Mouse (Mus musculus) forebrain, embryonic 13.5 days (tissue): ENCODE measurements at regions not wholly inside any gene's neighbourhood (a gene's known extent, or its start where the extent isn't known, plus 50 kb on each side); places are given as distances from the start of the nearest gene placed in this dataset. TPM values are rescaled to one million over a fixed set of nuclear protein-coding genes. Genes with fewer than 3 reads are reported as not detected.
"Not testable (repeated sequence)": the region's sequence is repeated elsewhere in the genome, so short reads cannot be mapped to it uniquely, and the experiment has no call there.

Experiments
- ATAC-seq: fragments of 200-750 bp; cut with Nextera tagmentation; 2 replicates; pipeline ENCODE4 v1.8.0; 2017
- H3K27ac ChIP-seq: fragments of 300-500 bp; sonication (generic); 2 replicates; pipeline ENCODE4 v1.5.1; 2015; ENCODE audit warnings: inconsistent platforms, mild to moderate bottlenecking, moderate library complexity
- H3K27me3 ChIP-seq: fragments of 300-500 bp; sonication (generic); 2 replicates; pipeline ENCODE4 v1.6.1; 2015; ENCODE audit warnings: mild to moderate bottlenecking, inconsistent platforms
- H3K36me3 ChIP-seq: fragments of 300-500 bp; sonication (generic); 2 replicates; pipeline ENCODE4 v1.6.1; 2015; ENCODE audit warnings: mild to moderate bottlenecking, inconsistent platforms; ENCODE audit not compliant: poor library complexity, severe bottlenecking
- H3K4me1 ChIP-seq: fragments of 300-500 bp; sonication (generic); 2 replicates; pipeline ENCODE4 v1.6.1; 2015; ENCODE audit warnings: inconsistent platforms
- H3K4me2 ChIP-seq: fragments of 300-500 bp; sonication (generic); 2 replicates; pipeline ENCODE4 v1.6.1; 2015; ENCODE audit warnings: inconsistent platforms, mild to moderate bottlenecking, moderate library complexity
- H3K4me3 ChIP-seq: fragments of 300-500 bp; sonication (generic); 2 replicates; pipeline ENCODE4 v1.5.1; 2015; ENCODE audit warnings: mild to moderate bottlenecking, inconsistent platforms
- H3K9ac ChIP-seq: fragments of 300-500 bp; sonication (generic); 2 replicates; pipeline ENCODE4 v1.6.1; 2015; ENCODE audit warnings: mild to moderate bottlenecking, inconsistent platforms
- H3K9me3 ChIP-seq: fragments of 300-500 bp; sonication (generic); replicated peaks from 2 replicates; pipeline ENCODE4 v1.6.1; 2016; ENCODE audit warnings: inconsistent platforms
- WGBS: fragments of 180-500 bp; shearing (Covaris S2); methylation state at CpG from one replicate; pipeline ENCODE4 v1.1.7; 2015; 5-methylcytosine and 5-hydroxymethylcytosine counted together
- microRNA-seq: library from miRNA; unstranded; fragments of <30 nt; microRNA quantifications from one replicate; pipeline ENCODE4, GENCODE M21; 2016

- WGBS = 93% methylated on average over 8 of the region's 8 CpGs
- H3K4me3 ChIP-seq, H3K4me1 ChIP-seq, H3K9ac ChIP-seq, H3K27me3 ChIP-seq, H3K9me3 ChIP-seq, H3K4me2 ChIP-seq, H3K36me3 ChIP-seq, ATAC-seq, H3K27ac ChIP-seq: not testable (repeated sequence)
These were observed 66.5 kb upstream of the Lemd2 start for GRCm38 (mm10) chr17:27270776-27271175.

DNA sequence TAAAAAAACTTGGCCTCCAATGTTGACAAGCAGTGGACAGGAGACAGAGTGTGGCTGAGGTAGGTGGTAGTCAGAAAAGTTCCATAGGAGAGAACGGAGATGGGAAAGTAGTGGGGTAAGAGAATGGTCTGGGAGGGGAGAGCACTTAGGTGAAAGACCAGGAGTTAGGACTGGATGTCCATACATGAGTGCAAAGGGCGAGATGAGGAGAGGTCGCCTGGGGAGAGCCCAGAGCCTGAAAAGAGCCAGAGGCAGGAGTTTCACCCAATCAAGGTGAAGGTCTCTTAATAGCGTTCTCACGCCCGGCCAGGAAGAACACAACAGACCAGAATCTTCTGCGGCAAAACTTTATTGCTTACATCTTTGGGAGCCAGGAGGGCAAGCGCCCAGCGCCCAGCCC, 60.3 kb upstream of the Lemd2 start:
- WGBS = 92% methylated on average over 7 of the region's 9 CpGs
- ATAC-seq = not testable (repeated sequence)

DNA sequence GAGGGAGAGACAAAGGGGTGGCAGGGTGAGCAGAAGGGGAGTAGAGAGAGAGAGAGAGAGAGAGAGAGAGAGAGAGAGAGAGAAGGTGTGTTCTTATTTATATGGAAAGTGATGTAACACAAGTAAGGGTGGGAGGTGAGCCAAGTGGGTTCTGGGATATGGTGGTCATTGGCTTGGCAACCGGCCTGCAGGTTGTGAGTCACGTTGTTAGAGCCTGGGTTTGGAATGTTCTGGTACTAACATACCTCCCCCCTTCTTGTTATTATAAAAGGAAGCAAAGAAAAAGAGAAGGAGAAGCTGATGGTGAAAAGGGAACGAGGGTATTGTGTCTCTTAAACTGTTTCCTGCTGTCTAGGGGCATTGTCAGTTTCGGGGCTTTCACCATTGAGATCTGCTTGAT, 58.3 kb upstream of the Lemd2 start:
- Histone ChIP-seq H3K9me3 (no peaks in the 10 kb centered on the region), H3K27me3 (no peaks in the 10 kb centered on the region), H3K27ac (no peak overlapping the region), H3K4me2 (no peak overlapping the region), H3K9ac (no peak overlapping the region), H3K4me3 (no peak overlapping the region), H3K36me3 (no peaks in the 10 kb centered on the region), H3K4me1 (no peaks in the 10 kb centered on the region)
- ATAC-seq = no peak
- WGBS = 68% methylated on average over 4 of the region's 4 CpGs

More for the DNA sequence above, 60.3 kb upstream of the Lemd2 start:
- H3K4me3 ChIP-seq, H3K27ac ChIP-seq, H3K4me2 ChIP-seq, H3K27me3 ChIP-seq, H3K36me3 ChIP-seq, H3K9ac ChIP-seq, H3K4me1 ChIP-seq, H3K9me3 ChIP-seq: not testable (repeated sequence)

- Histone ChIP-seq H3K9me3 (no peaks in the 10 kb centered on the region), H3K36me3 (no peaks in the 10 kb centered on the region), H3K4me1 (no peaks in the 10 kb centered on the region), H3K4me2 (no peak overlapping the region), H3K27ac (no peak overlapping the region), H3K27me3 (no peaks in the 10 kb centered on the region), H3K9ac (no peak overlapping the region), H3K4me3 (no peak overlapping the region)
- no peak for ATAC-seq
- WGBS = 93% methylated on average over 9 of the region's 9 CpGs
These were observed 57.7 kb upstream of the Lemd2 start for GRCm38 (mm10) chr17:27261981-27262380.

- no peaks in the 10 kb centered on the region for H3K27me3 ChIP-seq
- ATAC-seq = no peak
- H3K27ac ChIP-seq = no peak overlapping the region
- H3K36me3 ChIP-seq = no peaks in the 10 kb centered on the region
- no peaks in the 10 kb centered on the region for H3K9me3 ChIP-seq
- H3K4me2 ChIP-seq = no peak overlapping the region
- WGBS = 74% methylated on average over 2 of the region's 2 CpGs
- H3K4me3 ChIP-seq = no peak overlapping the region
- H3K9ac ChIP-seq = no peak overlapping the region
- H3K4me1 ChIP-seq = no peaks in the 10 kb centered on the region
These were observed 57.0 kb upstream of the Lemd2 start for GRCm38 (mm10) chr17:27261251-27261650.

DNA sequence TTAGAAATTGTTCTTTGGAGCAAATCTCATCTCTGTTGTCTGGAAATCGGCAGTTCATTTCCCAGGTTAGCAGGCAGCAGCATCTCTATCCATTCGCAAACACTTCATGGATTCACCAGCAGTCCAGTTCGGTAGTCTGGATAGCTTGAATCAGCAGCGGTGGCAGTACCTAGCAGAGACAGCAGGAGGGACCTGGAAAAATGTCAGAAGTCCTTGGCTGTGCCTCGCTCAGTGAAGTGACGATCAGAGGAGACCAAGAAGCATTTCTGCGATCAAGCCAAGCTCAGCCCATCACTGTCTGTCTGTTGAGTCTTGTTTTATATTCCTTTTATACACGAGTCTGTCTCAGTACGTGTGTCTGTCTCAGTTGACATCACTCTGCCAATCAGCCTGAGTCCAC, 55.8 kb upstream of the Lemd2 start:
- Histone ChIP-seq H3K27me3 (no peaks in the 10 kb centered on the region), H3K36me3 (no peaks in the 10 kb centered on the region), H3K4me1 (no peaks in the 10 kb centered on the region), H3K4me2 (no peak overlapping the region), H3K27ac (no peak overlapping the region), H3K4me3 (no peak overlapping the region), H3K9me3 (no peaks in the 10 kb centered on the region), H3K9ac (no peak overlapping the region)
- ATAC-seq = no peak
- 90% methylated on average over 9 of the region's 9 CpGs for WGBS

DNA sequence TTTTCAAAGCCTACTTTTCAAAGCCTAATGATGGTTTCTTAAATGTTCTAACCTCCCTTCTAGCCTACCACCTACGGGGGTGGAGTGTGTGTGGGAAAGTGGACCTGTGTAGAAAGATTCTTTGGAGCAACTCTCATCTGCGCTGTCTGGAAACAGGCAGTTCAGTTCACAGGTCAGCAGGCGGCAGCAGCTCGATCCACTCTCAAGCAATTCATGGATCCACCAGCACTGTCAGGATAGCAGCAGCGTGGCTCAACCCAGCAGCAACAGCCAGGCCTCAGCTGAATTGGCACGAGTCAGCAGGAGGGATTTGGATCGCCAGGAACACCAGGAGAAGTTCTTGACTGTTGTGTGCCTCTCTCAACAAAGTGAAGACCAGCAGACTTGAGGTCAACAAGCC, 53.1 kb upstream of the Lemd2 start:
- no peak for ATAC-seq
- Histone ChIP-seq H3K9me3 (no peaks in the 10 kb centered on the region), H3K27ac (no peak overlapping the region), H3K36me3 (no peaks in the 10 kb centered on the region), H3K27me3 (no peaks in the 10 kb centered on the region), H3K4me1 (no peaks in the 10 kb centered on the region), H3K4me2 (no peak overlapping the region), H3K9ac (no peak overlapping the region), H3K4me3 (no peak overlapping the region)
- WGBS = 40% methylated on average over 7 of the region's 7 CpGs

DNA sequence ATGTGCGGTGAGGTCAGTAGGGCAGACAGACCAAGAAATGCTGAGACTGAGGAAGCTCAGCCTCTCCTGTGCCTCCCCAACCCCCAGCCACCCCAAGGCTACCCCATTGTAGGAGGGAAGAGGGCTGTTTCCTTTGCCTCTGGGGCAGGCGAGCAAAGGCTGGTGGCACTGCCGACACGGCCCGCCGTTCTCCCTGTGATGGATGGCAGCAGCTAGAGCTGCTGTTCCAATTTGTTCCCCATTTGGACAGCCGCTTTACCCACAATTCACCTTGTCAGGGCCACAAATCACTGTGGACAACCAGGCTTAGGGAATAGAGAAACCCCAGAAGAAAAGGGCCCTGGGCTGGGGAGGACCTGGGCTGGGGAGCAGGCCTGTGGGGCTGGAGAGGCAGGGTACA, 51.5 kb upstream of the Lemd2 start:
- no peak overlapping the region for H3K27ac ChIP-seq

More for the DNA sequence above, 51.5 kb upstream of the Lemd2 start:
- 95% methylated on average over 7 of the region's 7 CpGs for WGBS
- no peaks in the 10 kb centered on the region for H3K27me3 ChIP-seq
- H3K4me3 ChIP-seq = no peak overlapping the region
- no peak for ATAC-seq
- H3K36me3 ChIP-seq = no peaks in the 10 kb centered on the region
- H3K9me3 ChIP-seq = no peaks in the 10 kb centered on the region
- no peak overlapping the region for H3K4me2 ChIP-seq
- no peaks in the 10 kb centered on the region for H3K4me1 ChIP-seq
- no peak overlapping the region for H3K9ac ChIP-seq

Small RNA genes lying in the stretch of these regions (microRNA-seq; reads per million reads assigned to microRNA genes)
- not detected for gene Mir7214
- gene Mir7216 = not detected
- gene Mir7217 = not detected
- gene Mir7218 = not detected
